In the genomic region with DNA sequence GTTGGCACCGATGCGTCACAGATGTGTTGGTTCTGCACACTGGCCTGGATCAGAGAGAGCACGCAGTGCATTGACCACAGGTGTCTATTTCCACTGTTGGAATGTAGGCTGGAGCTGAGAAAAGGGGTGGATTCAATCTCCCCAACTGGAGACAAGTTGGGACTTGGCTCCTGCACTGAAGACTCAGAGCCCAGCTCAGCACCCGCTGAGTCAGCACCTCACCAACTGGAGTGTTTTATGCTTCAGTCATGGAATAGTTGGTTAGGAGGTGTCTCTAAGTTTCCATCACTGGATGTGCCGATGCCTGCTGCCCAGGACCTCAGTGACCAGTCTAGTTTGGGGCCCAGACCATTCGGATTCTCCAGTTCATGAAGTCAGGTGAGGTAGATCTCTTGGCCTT, we compare ENCODE assay signal across 32 mouse cellular contexts. TPM values are rescaled to one million over a fixed set of nuclear protein-coding genes. Genes with fewer than 3 reads are reported as not detected.
"Had no signal": no experiment of that assay in that cellular context is flagged by ENCODE, and none has a peak within 500 bp of the region (broad histone marks: within the 10 kb centered on the region; RNA-seq: fewer than 3 reads in every experiment).

No protein-coding gene starts in this region.

- H3K4me2 ChIP-seq: intestine, embryonic 15.5 days; kidney, embryonic 15.5 days; limb, embryonic 13.5 days; lung, embryonic 14.5 days; midbrain, embryonic 12.5 days; neural tube, embryonic 13.5 days; stomach, embryonic 15.5 days had no signal

- H3K27ac ChIP-seq: intestine, embryonic 15.5 days; kidney, embryonic 15.5 days; layer of hippocampus, adult 2 months; limb, embryonic 10.5 days; limb, embryonic 13.5 days; macrophage; midbrain, embryonic 12.5 days; neural tube, embryonic 13.5 days; stomach, embryonic 15.5 days had no signal

- H3K27me3 ChIP-seq: intestine, embryonic 15.5 days; kidney, embryonic 15.5 days; limb, embryonic 13.5 days; midbrain, embryonic 12.5 days; neural tube, embryonic 13.5 days; stomach, embryonic 15.5 days had no signal

- DNase-seq: kidney, adult 11 months; kidney, adult 8-10 months; kidney, postnatal 14 days; layer of hippocampus, adult 9-11 months; lung, embryonic 14.5 days; retina, postnatal 1 day; right cerebral cortex, postnatal 25 days; spleen, adult 18-20 months; thymus, adult 2 months; thymus, postnatal 14 days; thymus, postnatal 4 days had no signal

- ATAC-seq: intestine, embryonic 15.5 days; lung, postnatal 0 days; midbrain, embryonic 16.5 days had no signal

- H3K9me3 ChIP-seq: intestine, embryonic 15.5 days; kidney, embryonic 15.5 days; limb, embryonic 10.5 days; limb, embryonic 13.5 days; midbrain, embryonic 12.5 days; neural tube, embryonic 13.5 days; stomach, embryonic 15.5 days had no signal

- H3K9ac ChIP-seq: intestine, embryonic 15.5 days; kidney, embryonic 15.5 days; limb, embryonic 13.5 days; lung, embryonic 14.5 days; midbrain, embryonic 12.5 days; neural tube, embryonic 13.5 days; stomach, embryonic 15.5 days had no signal

- H3K4me1 ChIP-seq: stomach, embryonic 15.5 days had no signal

- H3K36me3 ChIP-seq: intestine, embryonic 15.5 days; kidney, embryonic 15.5 days; limb, embryonic 10.5 days; limb, embryonic 13.5 days; midbrain, embryonic 12.5 days; neural tube, embryonic 13.5 days; stomach, embryonic 15.5 days had no signal

- H3K4me3 ChIP-seq: intestine, embryonic 15.5 days; kidney, embryonic 15.5 days; layer of hippocampus, adult 2 months; limb, embryonic 10.5 days; limb, embryonic 13.5 days; midbrain, embryonic 12.5 days; myocyte; neural tube, embryonic 13.5 days; stomach, embryonic 15.5 days had no signal

RNA-seq across cellular contexts. Expression of a gene that starts 44.3 kb away (rescaled TPM):
- total RNA-seq: layer of hippocampus, adult 2 months; layer of hippocampus, postnatal 25 days; left cerebral cortex, adult 18-20 months; left cerebral cortex, postnatal 25 days; liver, adult 2 months; megakaryocyte, adult 5-6 weeks; neutrophil, adult 5-6 weeks had no signal
- polyA plus RNA-seq: intestine, embryonic 15.5 days; kidney, embryonic 15.5 days; large intestine, adult 2 months; limb, embryonic 10.5 days; limb, embryonic 13.5 days; liver, adult 2 months; liver, embryonic 16.5 days; lung, embryonic 14.5 days; lung, postnatal 0 days; macrophage; midbrain, embryonic 12.5 days; midbrain, embryonic 16.5 days; myocyte; neural tube, embryonic 13.5 days; stomach, embryonic 15.5 days; thymus, adult 2 months had no signal

RNA-seq across cellular contexts. Expression of a gene that starts 44.4 kb away (rescaled TPM):
- total RNA-seq: layer of hippocampus, adult 2 months; layer of hippocampus, postnatal 25 days; left cerebral cortex, postnatal 25 days; megakaryocyte, adult 5-6 weeks; monocyte, adult 5-6 weeks; neutrophil, adult 5-6 weeks had no signal
- polyA plus RNA-seq: intestine, embryonic 15.5 days; kidney, embryonic 15.5 days; limb, embryonic 10.5 days; limb, embryonic 13.5 days; liver, adult 2 months; lung, embryonic 14.5 days; lung, postnatal 0 days; midbrain, embryonic 12.5 days; midbrain, embryonic 16.5 days; neural tube, embryonic 13.5 days; stomach, embryonic 15.5 days had no signal
